Mouse (Mus musculus): ENCODE measurements around the gene Ppp2r5c. TPM values are rescaled to one million over a fixed set of nuclear protein-coding genes. Genes with fewer than 3 reads are reported as not detected.

Gene Ppp2r5c
- total and polyA plus RNA-seq, 2 experiments from 2014 or later, result 178 to 183 TPM

GRCm38 (mm10) chr12:110463711-110464110 is 16.8 kb downstream of the Ppp2r5c start:
- no peaks in the 10 kb centered on the region for H3K27me3 ChIP-seq (ENCODE audit: insufficient read depth, low read length)
- H3K4me1 ChIP-seq (ENCODE audit: insufficient read depth, low read length), result no peaks in the 10 kb centered on the region
- peaks cover 17% of the 10 kb centered on the region for H3K36me3 ChIP-seq (ENCODE audit: insufficient read depth, low read length)
- no peak overlapping the region for H3K4me3 ChIP-seq (ENCODE audit: low read depth, low read length)
- H3K9ac ChIP-seq (replicated peaks; ENCODE audit: low read length, poor library complexity, severe bottlenecking), result no peak overlapping the region
- no peaks in the 10 kb centered on the region for H3K9me3 ChIP-seq (ENCODE audit: low read length)
- ATAC-seq (ENCODE audit: low FRiP score) (no peak), DNase-seq (ENCODE audit: low spot score) (no peak)
- TF ChIP-seq CTCF (IDR thresholded peaks at IDR 0.05), result no peak
- 81% methylated on average over 8 of the region's 8 CpGs for WGBS
- no peak overlapping the region for H3K27ac ChIP-seq (ENCODE audit: low read depth, low read length)
- H3K4me2 ChIP-seq (ENCODE audit: low read depth, low read length, poor library complexity, severe bottlenecking), result no peak overlapping the region

- Histone ChIP-seq H3K9me3 (ENCODE audit: low read length) (no peaks in the 10 kb centered on the region), H3K4me3 (ENCODE audit: low read depth, low read length) (no peak overlapping the region), H3K4me1 (ENCODE audit: insufficient read depth, low read length) (no peaks in the 10 kb centered on the region), H3K9ac (replicated peaks; ENCODE audit: low read length, poor library complexity, severe bottlenecking) (no peak overlapping the region), H3K27me3 (ENCODE audit: insufficient read depth, low read length) (no peaks in the 10 kb centered on the region), H3K27ac (ENCODE audit: low read depth, low read length) (no peak overlapping the region), H3K4me2 (ENCODE audit: low read depth, low read length, poor library complexity, severe bottlenecking) (no peak overlapping the region), H3K36me3 (ENCODE audit: insufficient read depth, low read length) (peaks cover 11% of the 10 kb centered on the region; the same call in 1 of the 2 replicates)
- WGBS, result 79% methylated on average over 3 of the region's 3 CpGs
- ATAC-seq (ENCODE audit: low FRiP score) (no peak), DNase-seq (ENCODE audit: low spot score) (no peak)
- TF ChIP-seq CTCF (IDR thresholded peaks at IDR 0.05), result no peak
Observed at GRCm38 (mm10) chr12:110471426-110471825, 24.5 kb downstream of the Ppp2r5c start.

- WGBS, result 75% methylated on average over 3 of the region's 3 CpGs
Observed at GRCm38 (mm10) chr12:110472247-110472646, 25.3 kb downstream of the Ppp2r5c start.

GRCm38 (mm10) chr12:110474497-110474896 is 27.6 kb downstream of the Ppp2r5c start:
- H3K27me3 ChIP-seq (ENCODE audit: insufficient read depth, low read length), result no peaks in the 10 kb centered on the region
- H3K36me3 ChIP-seq (ENCODE audit: insufficient read depth, low read length), result 0 out of 2 replicates have a peak, but pooled peaks cover 11% of the 10 kb centered on the region
- H3K9ac ChIP-seq (replicated peaks; ENCODE audit: low read length, poor library complexity, severe bottlenecking), result no peak overlapping the region
- DNase-seq (ENCODE audit: low spot score) (no peak), ATAC-seq (ENCODE audit: low FRiP score) (no peak)
- no peaks in the 10 kb centered on the region for H3K4me1 ChIP-seq (ENCODE audit: insufficient read depth, low read length)
- no peak overlapping the region for H3K4me3 ChIP-seq (ENCODE audit: low read depth, low read length)
- no peaks in the 10 kb centered on the region for H3K9me3 ChIP-seq (ENCODE audit: low read length)
- no peak overlapping the region for H3K27ac ChIP-seq (ENCODE audit: low read depth, low read length)
- no peak for TF ChIP-seq CTCF (IDR thresholded peaks at IDR 0.05)
- no peak overlapping the region for H3K4me2 ChIP-seq (ENCODE audit: low read depth, low read length, poor library complexity, severe bottlenecking)
- 79% methylated on average over 8 of the region's 8 CpGs for WGBS

More at GRCm38 (mm10) chr12:110472247-110472646, 25.3 kb downstream of the Ppp2r5c start:
- Histone ChIP-seq H3K9me3 (ENCODE audit: low read length) (no peaks in the 10 kb centered on the region), H3K27me3 (ENCODE audit: insufficient read depth, low read length) (no peaks in the 10 kb centered on the region), H3K36me3 (ENCODE audit: insufficient read depth, low read length) (0 out of 2 replicates have a peak, but pooled peaks cover 9% of the 10 kb centered on the region), H3K27ac (ENCODE audit: low read depth, low read length) (no peak overlapping the region), H3K9ac (replicated peaks; ENCODE audit: low read length, poor library complexity, severe bottlenecking) (no peak overlapping the region), H3K4me2 (ENCODE audit: low read depth, low read length, poor library complexity, severe bottlenecking) (no peak overlapping the region), H3K4me3 (ENCODE audit: low read depth, low read length) (no peak overlapping the region), H3K4me1 (ENCODE audit: insufficient read depth, low read length) (no peaks in the 10 kb centered on the region)
- TF ChIP-seq CTCF (IDR thresholded peaks at IDR 0.05), result no peak
- ATAC-seq (ENCODE audit: low FRiP score) (no peak), DNase-seq (ENCODE audit: low spot score) (no peak)

- Histone ChIP-seq H3K27me3 (ENCODE audit: insufficient read depth, low read length) (no peaks in the 10 kb centered on the region), H3K27ac (ENCODE audit: low read depth, low read length) (no peak overlapping the region), H3K4me1 (ENCODE audit: insufficient read depth, low read length) (no peaks in the 10 kb centered on the region), H3K9ac (replicated peaks; ENCODE audit: low read length, poor library complexity, severe bottlenecking) (no peak overlapping the region), H3K9me3 (ENCODE audit: low read length) (no peaks in the 10 kb centered on the region), H3K36me3 (ENCODE audit: insufficient read depth, low read length) (0 out of 2 replicates have a peak, but pooled peaks cover 11% of the 10 kb centered on the region), H3K4me3 (ENCODE audit: low read depth, low read length) (no peak overlapping the region), H3K4me2 (ENCODE audit: low read depth, low read length, poor library complexity, severe bottlenecking) (no peak overlapping the region)
- DNase-seq (ENCODE audit: low spot score), result no peak
- no peak for TF ChIP-seq CTCF (IDR thresholded peaks at IDR 0.05)
- ATAC-seq (ENCODE audit: low FRiP score), result no peak
- WGBS, result 91% methylated on average over 9 of the region's 9 CpGs
Observed at GRCm38 (mm10) chr12:110476561-110476960, 29.6 kb downstream of the Ppp2r5c start.

GRCm38 (mm10) chr12:110477906-110478305 is 31.0 kb downstream of the Ppp2r5c start:
- no peak overlapping the region for H3K4me2 ChIP-seq (ENCODE audit: low read depth, low read length, poor library complexity, severe bottlenecking)
- 0 out of 2 replicates have a peak, but pooled peaks cover 11% of the 10 kb centered on the region for H3K36me3 ChIP-seq (ENCODE audit: insufficient read depth, low read length)
- WGBS, result 89% methylated on average over 8 of the region's 8 CpGs
- H3K9ac ChIP-seq (replicated peaks; ENCODE audit: low read length, poor library complexity, severe bottlenecking), result no peak overlapping the region
- no peaks in the 10 kb centered on the region for H3K4me1 ChIP-seq (ENCODE audit: insufficient read depth, low read length)
- H3K4me3 ChIP-seq (ENCODE audit: low read depth, low read length), result no peak overlapping the region
- H3K27ac ChIP-seq (ENCODE audit: low read depth, low read length), result no peak overlapping the region
- no peak for DNase-seq (ENCODE audit: low spot score)
- no peak for TF ChIP-seq CTCF (IDR thresholded peaks at IDR 0.05)
- H3K27me3 ChIP-seq (ENCODE audit: insufficient read depth, low read length), result no peaks in the 10 kb centered on the region
- no peak for ATAC-seq (ENCODE audit: low FRiP score)
- no peaks in the 10 kb centered on the region for H3K9me3 ChIP-seq (ENCODE audit: low read length)

Data from midbrain, postnatal 0 days (tissue).